Mouse (Mus musculus) kidney, adult 2 months (tissue): ENCODE measurements around the gene Lax1.

ENCODE experiments used
- CTCF ChIP-seq: fragments of 200-500 bp; conservative IDR thresholded peaks from 2 replicates; pipeline ENCODE4 v1.5.1; 2011; ENCODE audit warnings: low read depth, mild to moderate bottlenecking, control low read depth, low read length, moderate library complexity, mixed read lengths; ENCODE audit not compliant: insufficient read depth, insufficient read length
- POLR2A ChIP-seq: fragments of 200-500 bp; IDR thresholded peaks from one replicate; pipeline ENCODE4 v1.6.1; 2011; ENCODE audit warnings: low read depth, low read length, control low read depth

- no peak for TF ChIP-seq POLR2A
- no peak for TF ChIP-seq CTCF
Observed at GRCm38 (mm10) chr1:133632168-133632567, 57.7 kb downstream of the Lax1 start.
